In the genomic region with DNA sequence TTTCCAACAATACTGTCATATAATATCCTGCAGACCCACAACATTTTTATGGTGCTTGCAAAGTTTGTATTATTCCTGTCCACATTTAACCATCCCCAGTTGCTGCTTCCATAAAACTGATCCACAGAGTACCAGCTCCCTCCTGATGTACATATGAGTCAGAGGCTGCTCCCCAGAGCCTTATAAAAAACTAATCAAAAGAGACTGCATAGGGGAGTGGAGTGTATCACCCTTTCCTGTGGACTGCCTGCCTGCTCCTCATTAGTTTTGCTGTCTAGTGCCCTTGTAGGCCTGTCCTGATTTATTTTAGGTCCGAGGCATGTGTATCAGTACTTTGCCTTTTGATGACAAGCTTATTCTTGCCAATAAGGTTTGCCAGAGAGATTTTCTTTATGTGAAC, we compare ENCODE assay signal across 25 mouse cellular contexts.
"Had no signal": no experiment of that assay in that cellular context is flagged by ENCODE, and none has a peak within 500 bp of the region (broad histone marks: within the 10 kb centered on the region; RNA-seq: fewer than 3 reads in every experiment).

No protein-coding gene starts in this region.

- H3K9me3 ChIP-seq: forebrain, embryonic 15.5 days; heart, embryonic 10.5 days; heart, embryonic 12.5 days; hindbrain, embryonic 10.5 days; hindbrain, embryonic 12.5 days; intestine, embryonic 15.5 days had no signal

- H3K27ac ChIP-seq: forebrain, embryonic 15.5 days; gastrocnemius, adult 2 months; heart, embryonic 10.5 days; hindbrain, embryonic 10.5 days; hindbrain, embryonic 12.5 days; hindbrain, embryonic 14.5 days; intestine, embryonic 15.5 days; layer of hippocampus, adult 2 months; left cerebral cortex, adult 2 months had no signal

- H3K4me3 ChIP-seq: forebrain, embryonic 15.5 days; gastrocnemius, adult 2 months; heart, embryonic 10.5 days; heart, embryonic 12.5 days; hindbrain, embryonic 10.5 days; hindbrain, embryonic 12.5 days; intestine, embryonic 15.5 days; layer of hippocampus, adult 2 months; left cerebral cortex, adult 2 months had no signal

- H3K4me1 ChIP-seq: forebrain, embryonic 15.5 days; heart, embryonic 10.5 days; heart, embryonic 12.5 days; hindbrain, embryonic 10.5 days; hindbrain, embryonic 12.5 days; intestine, embryonic 15.5 days had no signal

- DNase-seq: forebrain, postnatal 0 days; gastrocnemius, adult 2 months; gastrocnemius, postnatal 10 days; gastrocnemius, postnatal 25 days; heart, adult 18-20 months; heart, postnatal 10 days; heart, postnatal 4 days; kidney, adult 18-20 months; kidney, adult 8-10 months; kidney, postnatal 10 days; kidney, postnatal 25 days; kidney, postnatal 4 days; liver had no signal

- H3K36me3 ChIP-seq: forebrain, embryonic 15.5 days; heart, embryonic 10.5 days; heart, embryonic 12.5 days; hindbrain, embryonic 10.5 days; hindbrain, embryonic 12.5 days; intestine, embryonic 15.5 days had no signal

- H3K4me2 ChIP-seq: forebrain, embryonic 15.5 days; heart, embryonic 12.5 days; hindbrain, embryonic 12.5 days; hindbrain, embryonic 14.5 days; intestine, embryonic 15.5 days had no signal

- H3K27me3 ChIP-seq: forebrain, embryonic 15.5 days; heart, embryonic 12.5 days; hindbrain, embryonic 12.5 days; intestine, embryonic 15.5 days had no signal

- H3K9ac ChIP-seq: forebrain, embryonic 15.5 days; forebrain, postnatal 0 days; heart, embryonic 12.5 days; hindbrain, embryonic 12.5 days; hindbrain, embryonic 14.5 days; intestine, embryonic 15.5 days had no signal

- ATAC-seq: forebrain, embryonic 15.5 days; forebrain, postnatal 0 days; hindbrain, embryonic 16.5 days; inflammation-experienced regulatory T-cells, adult 6 months; intestine, embryonic 15.5 days; intestine, postnatal 0 days had no signal
